Mouse (Mus musculus): ENCODE results near the gene Foxd2. TPM values are rescaled to one million over a fixed set of nuclear protein-coding genes. Genes with fewer than 3 reads are reported as not detected.
A peak's percentile ranks its signal among the peaks of the same experiment; 100 is the strongest.

The Foxd2 gene
- total RNA-seq, 2 experiments from 2014 or later: 0.14 to 0.38 TPM

DNA sequence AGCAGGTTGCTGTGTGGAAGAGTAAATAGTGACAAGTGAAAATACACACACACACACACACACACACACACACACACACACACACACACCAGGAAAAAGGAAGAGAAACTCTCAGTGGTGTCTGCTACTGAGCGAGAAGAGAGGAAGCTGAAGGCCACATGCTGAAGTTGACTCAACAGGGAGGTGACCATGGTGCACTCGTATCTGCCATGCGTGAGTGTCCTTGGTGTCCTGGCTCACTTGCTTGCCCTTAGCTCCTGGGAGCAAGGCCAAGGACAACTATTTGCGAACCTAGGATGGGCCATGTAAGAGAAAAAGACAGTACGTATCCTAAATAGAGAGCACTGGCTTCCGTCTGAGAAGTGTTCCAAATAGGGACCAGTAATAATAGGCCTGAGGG lies 25.5 kb upstream of the Foxd2 start:
- no peak for DNase-seq
- no peak for TF ChIP-seq CTCF (IDR thresholded peaks at IDR 0.05)
- Histone ChIP-seq H3K27ac (no peak overlapping the region), H3K4me3 (no peak overlapping the region)
- intact Hi-C loops (cut with DNase I): no loop called here

DNA sequence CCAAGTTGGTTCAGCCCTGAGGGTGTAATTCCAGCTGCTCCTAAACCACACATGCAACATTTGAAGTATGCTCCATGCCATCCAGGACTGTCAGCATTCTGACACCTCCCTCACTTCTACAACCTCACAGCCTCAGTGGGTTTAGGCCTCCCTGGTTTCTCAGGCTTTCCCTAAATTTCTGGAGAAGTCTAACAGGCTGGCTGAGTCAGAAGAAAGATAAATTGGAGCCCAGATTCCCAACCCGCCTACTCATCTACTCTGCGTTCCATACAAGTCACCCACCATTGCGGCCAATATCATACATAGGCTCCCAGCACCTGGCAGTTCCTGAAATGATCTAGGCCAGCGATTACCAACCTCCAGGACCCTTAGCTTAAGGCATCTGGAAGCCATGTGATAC lies 24.1 kb upstream of the Foxd2 start:
- no peak for TF ChIP-seq CTCF (IDR thresholded peaks at IDR 0.05)
- DNase-seq: no peak
- no peak overlapping the region for H3K4me3 ChIP-seq
- intact Hi-C loops (cut with DNase I): no loop called here
- no peak overlapping the region for H3K27ac ChIP-seq

DNA sequence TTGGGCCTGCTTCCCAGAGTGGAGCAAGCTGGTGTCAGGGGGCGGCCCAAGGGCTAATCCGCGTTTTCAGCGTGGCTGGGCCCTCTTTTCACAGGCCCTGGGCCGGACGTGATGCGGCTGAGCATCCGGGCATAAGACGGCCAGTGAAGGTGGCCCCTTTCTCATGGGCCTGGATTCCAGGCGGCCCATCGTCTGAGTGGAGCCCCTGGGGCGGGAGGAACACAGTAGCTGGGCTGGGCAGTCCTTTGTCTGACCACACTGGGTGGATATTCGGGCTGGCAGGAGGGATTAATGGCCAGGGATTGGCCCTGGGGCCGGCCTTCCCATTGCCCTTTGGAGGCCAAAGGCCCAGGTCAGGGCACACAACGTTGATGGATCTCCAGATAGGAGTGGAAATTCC lies 20.5 kb upstream of the Foxd2 start:
- Histone ChIP-seq H3K27ac (no peak overlapping the region), H3K4me3 (no peak overlapping the region)
- no peak for TF ChIP-seq CTCF (IDR thresholded peaks at IDR 0.05)
- intact Hi-C loops (cut with DNase I): no loop called here
- no peak for DNase-seq

DNA sequence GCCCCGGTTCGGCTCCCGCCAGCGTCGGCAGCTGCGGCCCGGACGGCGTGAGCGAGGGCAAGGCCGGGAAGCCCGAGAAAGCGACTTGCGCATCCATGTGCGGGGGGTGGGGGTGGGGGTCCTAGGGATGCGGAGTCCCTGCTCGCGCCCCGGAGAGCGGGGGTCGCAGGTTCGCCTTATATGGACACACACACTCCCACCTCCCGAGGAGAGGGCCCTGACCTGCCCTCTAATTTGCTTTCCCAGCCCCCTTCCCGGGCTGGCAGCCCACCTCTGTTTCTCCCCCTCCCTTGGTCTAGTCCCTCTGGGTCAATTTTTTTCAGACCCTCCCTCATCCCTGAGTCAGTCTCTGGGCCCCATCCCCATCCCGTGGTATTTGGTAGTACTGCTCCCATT lies 17.2 kb upstream of the Foxd2 start, which contains the start of gene Foxe3:
Foxe3 (minus strand) TSS at position 97 of the 396 bp plus-strand sequence.
- DNase-seq: no peak
- no peak within 1 kb of the TSS for H3K27ac ChIP-seq
- TF ChIP-seq CTCF (IDR thresholded peaks at IDR 0.05): no peak
- H3K4me3 ChIP-seq: peak within 1 kb of the TSS; percentile 71
- intact Hi-C loops (cut with DNase I): no loop called here

DNA sequence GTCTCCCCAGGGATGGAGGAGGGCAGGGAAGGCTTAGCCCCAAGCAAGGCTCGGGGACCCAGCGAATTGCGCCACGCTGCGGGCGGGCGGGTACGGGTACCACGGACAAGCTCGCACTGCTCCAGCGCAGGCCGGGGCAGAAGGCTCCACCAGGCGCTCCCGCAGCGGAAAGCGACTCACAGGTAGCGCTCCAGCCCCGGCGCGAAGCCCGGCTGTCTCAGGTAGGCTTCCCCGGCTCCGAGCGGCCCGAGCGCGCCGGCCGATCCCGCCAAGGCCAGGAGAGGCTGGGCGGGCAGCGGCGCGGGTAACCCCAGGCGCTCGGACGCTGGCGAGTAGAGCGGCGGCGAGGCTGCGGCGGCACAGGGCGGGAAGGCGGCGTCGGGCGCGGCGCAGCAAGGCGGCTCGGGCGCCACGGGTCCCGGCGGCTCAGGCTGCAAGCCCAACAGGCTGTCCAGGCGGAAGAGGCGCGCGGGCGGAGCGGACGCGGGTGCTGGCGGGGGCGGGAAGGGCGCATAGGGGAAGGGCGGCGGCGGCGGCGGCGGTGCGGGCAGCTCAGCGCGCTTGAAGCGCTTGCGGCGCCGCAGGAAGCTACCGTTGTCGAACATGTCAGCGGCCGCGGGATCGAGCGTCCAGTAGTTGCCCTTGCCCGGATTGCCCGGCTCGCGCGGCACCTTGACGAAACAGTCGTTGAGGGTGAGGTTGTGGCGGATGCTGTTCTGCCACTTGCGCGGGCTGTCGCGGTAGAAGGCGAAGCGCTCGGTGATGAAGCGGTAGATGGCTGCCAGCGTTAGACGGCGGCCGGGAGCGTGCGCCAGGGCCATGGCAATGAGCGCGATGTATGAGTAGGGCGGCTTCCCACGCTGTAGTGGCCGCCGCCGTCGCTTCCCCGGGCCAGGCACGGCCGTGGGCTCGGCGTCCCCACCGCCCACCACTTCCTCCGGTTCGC lies 16.6 kb upstream of the Foxd2 start:
- DNase-seq: peak; percentile 57
- intact Hi-C loops (cut with DNase I): no loop called here
- TF ChIP-seq CTCF (IDR thresholded peaks at IDR 0.05): no peak
- Histone ChIP-seq H3K4me3 (peak overlapping the region; percentile 71), H3K27ac (no peak overlapping the region)

DNA sequence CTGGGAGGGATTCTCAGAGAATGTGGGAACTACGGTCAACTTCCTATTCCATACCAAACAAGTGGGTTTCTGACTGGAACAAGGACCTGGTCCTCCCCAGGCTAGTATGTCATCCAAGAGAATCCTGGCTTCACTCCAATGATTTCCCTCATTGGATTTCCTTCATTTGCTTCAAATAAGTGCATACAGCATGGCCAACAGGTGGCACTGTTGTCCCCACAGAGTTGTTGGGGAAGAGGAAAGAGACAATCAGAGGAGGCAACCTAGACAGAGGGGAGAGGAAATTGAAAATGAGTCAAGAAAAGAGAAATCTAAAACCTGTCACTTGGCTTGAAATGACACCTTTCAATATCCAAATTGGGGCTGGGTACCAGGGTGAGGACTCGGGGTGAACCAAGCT lies 8.4 kb upstream of the Foxd2 start:
- DNase-seq: peak; percentile 60
- no peak overlapping the region for H3K27ac ChIP-seq
- peak; percentile 77 for TF ChIP-seq CTCF (IDR thresholded peaks at IDR 0.05)
- no peak overlapping the region for H3K4me3 ChIP-seq
- intact Hi-C loops (cut with DNase I): loop anchor here (1.0 kb wide), 1 partner anchor 30 kb away; no protein-coding TSS in a partner anchor

DNA sequence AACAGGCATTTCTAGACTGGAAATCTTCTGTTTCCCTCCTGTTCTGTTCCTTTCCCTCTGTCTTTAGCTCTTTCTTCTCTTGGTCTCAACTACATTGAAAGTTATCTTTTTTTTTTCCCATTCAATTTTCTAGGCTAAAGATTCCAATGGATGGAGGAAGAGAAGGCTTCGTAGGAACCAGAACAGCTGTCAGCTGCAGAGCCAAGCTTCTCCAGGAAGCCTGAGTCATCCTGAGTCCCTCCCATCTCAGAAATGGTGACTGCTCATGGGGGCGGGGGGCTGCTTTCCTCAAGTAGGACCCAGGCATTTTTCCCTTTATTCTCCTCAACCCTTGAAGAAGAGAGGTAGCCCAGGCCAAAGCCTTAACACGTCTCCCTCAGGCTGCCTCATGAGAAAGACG lies 7.4 kb upstream of the Foxd2 start:
- no peak for TF ChIP-seq CTCF (IDR thresholded peaks at IDR 0.05)
- intact Hi-C loops (cut with DNase I): no loop called here
- Histone ChIP-seq H3K4me3 (no peak overlapping the region), H3K27ac (no peak overlapping the region)
- no peak for DNase-seq

DNA sequence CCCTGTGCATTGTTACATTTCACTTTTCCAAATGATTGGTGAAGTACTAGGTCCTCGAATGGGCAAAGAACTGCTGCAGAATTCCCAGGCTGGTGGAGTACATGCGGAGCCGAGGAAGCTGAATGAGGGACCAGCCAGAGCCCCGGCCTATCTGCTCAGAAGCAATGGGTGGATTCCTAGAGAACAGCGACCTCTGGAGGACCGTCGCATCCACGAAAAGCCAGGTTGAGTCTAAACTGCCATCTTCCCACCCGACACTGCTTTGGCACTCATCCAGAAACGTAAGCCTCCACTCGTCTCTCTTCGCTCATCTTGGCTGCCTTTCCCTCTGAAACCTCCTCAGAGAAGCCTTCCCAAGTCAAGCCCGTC lies 4.9 kb upstream of the Foxd2 start:
- intact Hi-C loops (cut with DNase I): no loop called here
- peak; percentile 39 for DNase-seq
- H3K4me3 ChIP-seq: no peak overlapping the region
- TF ChIP-seq CTCF (IDR thresholded peaks at IDR 0.05): peak; percentile 58
- no peak overlapping the region for H3K27ac ChIP-seq

DNA sequence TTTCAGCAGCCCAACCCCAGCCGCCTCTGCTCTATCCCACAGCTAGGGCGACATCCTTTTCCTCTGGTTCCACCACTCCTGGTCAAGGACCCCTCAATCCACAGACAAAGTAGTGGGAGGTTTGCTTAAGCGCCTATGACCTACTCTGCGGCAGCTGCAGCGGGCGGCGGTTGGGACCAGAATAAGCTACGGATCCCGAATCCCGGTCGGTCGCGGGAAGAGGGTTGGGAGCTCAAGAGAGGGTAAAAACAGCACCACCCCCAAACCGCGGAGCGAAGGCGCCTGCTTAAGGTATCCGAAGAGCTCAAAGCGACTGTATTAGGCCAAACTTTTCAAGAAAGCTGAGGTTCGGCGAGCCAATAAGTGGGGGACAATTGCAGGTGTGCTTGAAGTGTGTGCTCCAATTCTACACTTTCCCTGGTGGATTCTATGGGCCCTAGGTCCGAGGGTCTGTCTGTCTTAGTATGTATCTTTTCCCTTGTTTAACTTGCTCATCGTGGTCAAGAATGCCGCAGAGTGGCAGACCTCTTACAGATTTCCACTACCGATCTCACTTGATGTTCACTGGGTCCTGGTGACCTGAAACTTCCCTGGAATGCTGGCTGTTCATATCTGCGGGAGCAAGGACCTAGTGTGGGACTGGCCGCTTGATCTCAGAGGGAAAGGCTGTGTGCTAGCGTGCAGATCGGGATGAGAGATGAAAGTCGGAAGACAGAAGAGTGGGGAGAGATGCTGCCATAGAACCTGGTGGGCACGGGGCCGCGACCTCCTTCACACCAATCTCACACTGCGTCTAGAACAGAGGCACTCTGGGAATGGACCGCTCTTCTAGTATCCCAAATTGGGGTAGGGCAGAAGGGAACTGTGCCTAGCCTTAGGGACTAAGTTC lies 4.3 kb upstream of the Foxd2 start:
- intact Hi-C loops (cut with DNase I): no loop called here
- Histone ChIP-seq H3K4me3 (no peak overlapping the region), H3K27ac (no peak overlapping the region)
- TF ChIP-seq CTCF (IDR thresholded peaks at IDR 0.05): no peak
- DNase-seq: no peak

DNA sequence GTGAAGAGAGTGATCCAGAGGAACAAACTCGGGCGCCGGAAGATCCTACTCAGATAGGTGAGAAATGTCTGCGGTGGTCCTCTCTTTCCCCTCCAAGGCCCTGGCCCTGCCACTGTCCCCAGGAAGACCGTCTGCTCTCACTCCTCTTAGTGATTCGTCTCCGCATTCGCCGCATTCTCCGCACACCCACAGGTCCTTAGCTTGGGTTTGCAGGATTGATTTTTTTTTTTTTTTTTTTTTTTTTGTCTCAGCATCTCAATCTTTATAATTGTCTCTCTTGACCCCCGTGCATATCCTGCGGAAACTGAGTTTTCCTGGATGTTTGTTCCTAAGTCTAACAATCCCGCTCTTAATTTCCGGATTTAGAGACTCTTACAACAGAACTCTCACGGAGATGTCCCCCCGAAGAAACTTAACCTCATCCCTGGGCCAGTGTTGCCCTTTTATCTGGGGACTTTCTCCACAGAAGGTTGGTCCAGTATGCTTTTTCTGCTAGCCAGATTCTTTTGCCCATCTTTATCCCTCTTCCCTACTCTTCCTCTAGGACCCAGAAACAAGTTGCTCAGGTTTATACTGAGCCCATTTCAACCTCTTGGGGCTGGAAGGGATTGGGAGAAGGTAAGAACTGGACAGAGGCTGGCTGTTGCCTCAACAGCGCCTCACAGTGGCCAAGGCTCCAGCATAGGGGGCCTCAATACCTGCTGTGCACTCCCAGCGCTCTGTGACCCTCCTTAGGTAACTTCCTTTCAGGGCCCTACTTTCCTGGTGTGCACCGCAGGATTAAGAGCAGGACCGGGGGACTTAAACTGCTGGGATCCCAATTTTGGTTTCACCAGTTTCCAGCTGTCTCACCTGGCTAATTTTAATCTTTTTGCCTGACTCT lies 1.2 kb upstream of the Foxd2 start:
- H3K4me3 ChIP-seq: peak overlapping the region; percentile 86
- peak overlapping the region; percentile 91 for H3K27ac ChIP-seq
- DNase-seq: peak; percentile 38
- peak; percentile 61 for TF ChIP-seq CTCF (IDR thresholded peaks at IDR 0.05)
- intact Hi-C loops (cut with DNase I): loop anchor here (1.0 to 10.0 kb wide), 2 partner anchors 145 to 245 kb away; partner anchors contain the start of gene Tal1

DNA sequence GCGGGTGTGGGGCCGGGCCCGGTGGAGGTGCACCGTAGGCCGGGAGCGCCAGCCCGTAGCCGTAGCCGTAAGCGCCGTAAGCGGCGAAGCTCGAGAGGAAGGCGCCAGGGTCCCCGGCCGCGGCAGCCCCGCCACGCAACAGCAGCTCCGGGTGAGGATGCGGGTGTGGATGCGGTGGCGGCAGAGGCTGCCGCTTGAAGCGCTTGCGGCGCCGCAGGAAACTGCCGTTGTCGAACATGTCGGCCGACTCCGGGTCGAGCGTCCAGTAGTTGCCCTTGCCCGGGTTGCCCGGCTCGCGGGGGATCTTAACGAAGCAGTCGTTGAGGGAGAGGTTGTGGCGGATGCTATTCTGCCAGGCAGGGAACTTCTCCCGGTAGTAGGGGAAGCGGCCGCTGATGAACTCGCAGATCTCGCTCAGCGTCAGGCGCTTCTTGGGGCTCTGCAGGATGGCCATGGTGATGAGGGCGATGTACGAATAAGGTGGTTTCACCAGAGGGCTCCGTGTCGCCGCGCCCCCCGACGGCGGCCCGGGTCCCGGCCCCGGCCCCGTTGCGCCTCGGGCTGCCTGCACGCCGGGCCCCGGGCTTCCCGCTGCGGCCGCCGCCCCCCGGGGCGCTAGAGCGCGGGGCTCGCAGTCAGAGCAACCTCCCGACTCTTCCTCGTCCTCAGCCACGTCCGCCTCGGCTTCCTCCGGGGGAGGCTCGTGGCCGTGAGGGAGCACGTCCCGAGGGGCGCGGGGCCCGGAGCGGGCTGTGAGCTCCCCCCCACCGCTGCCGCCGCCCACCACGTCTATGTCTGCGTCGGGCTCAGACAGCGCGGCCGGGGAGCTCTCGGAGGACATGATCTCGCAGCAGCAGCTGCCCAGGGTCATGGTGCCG lies 483 bp downstream of the Foxd2 start:
- Histone ChIP-seq H3K4me3 (peak overlapping the region; percentile 86), H3K27ac (peak overlapping the region; percentile 91)
- TF ChIP-seq CTCF (IDR thresholded peaks at IDR 0.05): no peak
- DNase-seq: peak; percentile 53
- intact Hi-C loops (cut with DNase I): loop anchor here (10.0 kb wide), 1 partner anchor 147 kb away; the partner anchor contains the start of gene Tal1
